Mouse (Mus musculus) spleen, adult 2 months (tissue): ENCODE results near the gene Sf3a1.

Experiments
- CTCF ChIP-seq: fragments of 200-500 bp; IDR thresholded peaks from 2 replicates; pipeline ENCODE4 v1.5.1; 2011; ENCODE audit warnings: mild to moderate bottlenecking, inconsistent platforms; ENCODE audit not compliant: insufficient read depth, insufficient read length, insufficient replicate concordance; ENCODE audit errors: extremely low read depth
- POLR2A ChIP-seq: fragments of 200-500 bp; IDR thresholded peaks from 2 replicates; pipeline ENCODE4 v1.6.1; 2011; ENCODE audit warnings: low read depth, low read length, inconsistent platforms

DNA sequence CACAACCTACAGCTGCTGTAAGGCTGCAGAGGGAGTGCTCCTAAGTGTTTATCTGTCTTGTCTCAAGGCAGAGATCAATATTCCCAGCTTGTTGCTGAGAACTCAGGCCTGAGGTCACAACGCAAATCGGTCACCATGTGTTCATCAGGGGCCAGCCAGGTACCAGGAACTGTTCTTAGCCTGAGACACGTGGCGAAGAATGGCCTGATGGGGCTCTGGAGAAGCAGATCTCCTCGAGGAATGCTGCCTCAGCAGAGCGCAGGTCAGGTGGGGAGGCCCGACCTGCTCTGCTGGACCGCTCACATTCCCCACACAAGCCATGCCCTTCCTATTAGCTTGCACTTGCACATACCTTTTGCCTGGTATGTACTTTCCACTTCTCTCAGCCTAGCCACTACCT is 36.5 kb downstream of the Sf3a1 start:
- TF ChIP-seq POLR2A, result no peak
- no peak for TF ChIP-seq CTCF
